Mouse (Mus musculus) G1E (cell line): ENCODE measurements around the gene Nlgn2. TPM values are rescaled to one million over a fixed set of nuclear protein-coding genes. Genes with fewer than 3 reads are reported as not detected.

Source experiments
- ATAC-seq: 2 replicates; pipeline ENCODE4 v1.8.0; 2016; ENCODE audit warnings: mild to moderate bottlenecking; ENCODE audit not compliant: insufficient number of reproducible peaks, poor library complexity, low FRiP score, severe bottlenecking; ENCODE audit errors: extremely low read depth
- DNase-seq: peaks from one replicate; pipeline ENCODE4 v3.0.0; 2012; ENCODE audit warnings: low spot score
- H3K27me3 ChIP-seq: 2 replicates; pipeline ENCODE4 v1.6.1; 2012; ENCODE audit warnings: mild to moderate bottlenecking, low read length, inconsistent platforms; ENCODE audit not compliant: insufficient read depth
- H3K36me3 ChIP-seq: replicated peaks from 2 replicates; pipeline ENCODE3; 2012; ENCODE audit warnings: mild to moderate bottlenecking, inconsistent platforms
- H3K4me1 ChIP-seq: 2 replicates; pipeline ENCODE4 v1.6.1; 2012; ENCODE audit warnings: low read depth, low read length, inconsistent platforms, mixed read lengths; ENCODE audit not compliant: insufficient read depth
- H3K4me3 ChIP-seq: 2 replicates; pipeline ENCODE4 v1.5.1; 2012; ENCODE audit warnings: low read depth, mild to moderate bottlenecking, inconsistent platforms, low read length, moderate library complexity, mixed read lengths
- H3K9me3 ChIP-seq: replicated peaks from 2 replicates; pipeline ENCODE4 v1.6.1; 2012; ENCODE audit warnings: inconsistent platforms
- CTCF ChIP-seq: IDR thresholded peaks from 2 replicates; pipeline ENCODE4 v1.5.1; 2012; ENCODE audit warnings: low read depth, low read length, inconsistent platforms, mixed read lengths
- GATA1 ChIP-seq: IDR thresholded peaks from 2 replicates; pipeline ENCODE4 v1.6.1; 2012; ENCODE audit warnings: borderline replicate concordance, low read length, inconsistent platforms, mixed read lengths
- GATA2 ChIP-seq: IDR thresholded peaks from 2 replicates; pipeline ENCODE4 v1.6.1; 2012; ENCODE audit warnings: low read depth, low read length, inconsistent platforms, borderline replicate concordance
- POLR2AphosphoS5 ChIP-seq: IDR thresholded peaks from 2 replicates; pipeline ENCODE4 v1.6.1; 2012; ENCODE audit warnings: low read depth, low read length, inconsistent platforms; ENCODE audit not compliant: insufficient replicate concordance
- TAL1 ChIP-seq: conservative IDR thresholded peaks from 2 replicates; pipeline ENCODE4 v1.6.1; 2012; ENCODE audit warnings: low read depth, low read length, inconsistent platforms, mixed read lengths
- polyA plus RNA-seq: library from polyadenylated mRNA; stranded (reverse); fragments of >175 nt; gene quantifications from 2 replicates; pipeline ENCODE4 v1.2.3, GENCODE M21; 2012
- total RNA-seq, 2 experiments: library from RNA; stranded (forward) in 1 of 2; stranded (reverse) in 1 of 2; fragments of 200-1000 nt in 1 of 2; fragments of >200 nt in 1 of 2; fragmentation: Nextera tagmentation in 1 of 2; gene quantifications; 2 replicates each; pipeline ENCODE4 v1.2.3; 2014 to 2017

Gene Nlgn2
- total and polyA plus RNA-seq, 3 experiments: 0.93 to 3.1 (median 3.0) TPM

- H3K9me3 ChIP-seq: no peaks in the 10 kb centered on the region
- peak; percentile 89 for ATAC-seq
- DNase-seq: peak; percentile 95
- peaks cover 73% of the 10 kb centered on the region for H3K4me1 ChIP-seq
- peak overlapping the region; percentile 67; the same call in 1 of the 2 replicates for H3K4me3 ChIP-seq
- no peak for TF ChIP-seq CTCF
- TF ChIP-seq GATA1: no peak
- peak; percentile 96 for TF ChIP-seq TAL1
- TF ChIP-seq GATA2: no peak
- TF ChIP-seq POLR2AphosphoS5: no peak
- H3K36me3 ChIP-seq: peaks cover 43% of the 10 kb centered on the region
- H3K27me3 ChIP-seq: peaks cover 18% of the 10 kb centered on the region
These were observed 16.4 kb upstream of the Nlgn2 start for GRCm38 (mm10) chr11:69853994-69854393.

GRCm38 (mm10) chr11:69850754-69851153 is 13.2 kb upstream of the Nlgn2 start:
- Histone ChIP-seq H3K36me3 (peaks cover 61% of the 10 kb centered on the region), H3K4me1 (peaks cover 89% of the 10 kb centered on the region), H3K27me3 (no peaks in the 10 kb centered on the region), H3K9me3 (no peaks in the 10 kb centered on the region), H3K4me3 (no peak overlapping the region)
- ATAC-seq (no peak), DNase-seq (no peak)
- no peak for TF ChIP-seq CTCF
- no peak for TF ChIP-seq GATA1
- no peak for TF ChIP-seq POLR2AphosphoS5
- no peak for TF ChIP-seq TAL1
- no peak for TF ChIP-seq GATA2

- ATAC-seq (no peak), DNase-seq (no peak)
- Histone ChIP-seq H3K4me3 (no peak overlapping the region), H3K27me3 (no peaks in the 10 kb centered on the region), H3K4me1 (peaks cover 88% of the 10 kb centered on the region), H3K9me3 (no peaks in the 10 kb centered on the region), H3K36me3 (peaks cover 61% of the 10 kb centered on the region)
- TF ChIP-seq GATA1: no peak
- TF ChIP-seq GATA2: no peak
- no peak for TF ChIP-seq CTCF
- TF ChIP-seq TAL1: no peak
- TF ChIP-seq POLR2AphosphoS5: no peak
These were observed 12.3 kb upstream of the Nlgn2 start for GRCm38 (mm10) chr11:69849884-69850283.

- DNase-seq (no peak), ATAC-seq (no peak)
- Histone ChIP-seq H3K36me3 (peaks cover 61% of the 10 kb centered on the region), H3K27me3 (no peaks in the 10 kb centered on the region), H3K4me3 (no peak overlapping the region), H3K9me3 (no peaks in the 10 kb centered on the region), H3K4me1 (peaks cover 80% of the 10 kb centered on the region)
- TF ChIP-seq CTCF (no peak), TAL1 (no peak), GATA1 (no peak), POLR2AphosphoS5 (no peak), GATA2 (no peak)
These were observed 11.5 kb upstream of the Nlgn2 start for GRCm38 (mm10) chr11:69849128-69849527.

GRCm38 (mm10) chr11:69848021-69848420 is 10.4 kb upstream of the Nlgn2 start:
- H3K4me3 ChIP-seq: peak overlapping the region; percentile 78; the same call in 1 of the 2 replicates
- TF ChIP-seq POLR2AphosphoS5 (no peak), TAL1 (no peak), GATA1 (no peak), CTCF (no peak), GATA2 (no peak)
- no peak for ATAC-seq

GRCm38 (mm10) chr11:69846738-69847688 is 9.4 kb upstream of the Nlgn2 start:
- H3K4me1 ChIP-seq: peaks cover 67% of the 10 kb centered on the region
- DNase-seq (peak; percentile 74), ATAC-seq (no peak)
- TF ChIP-seq POLR2AphosphoS5 (no peak), GATA2 (no peak), CTCF (no peak), GATA1 (no peak), TAL1 (no peak)
- H3K4me3 ChIP-seq: peak overlapping the region; percentile 78
- no peaks in the 10 kb centered on the region for H3K27me3 ChIP-seq
- peaks cover 48% of the 10 kb centered on the region for H3K36me3 ChIP-seq
- H3K9me3 ChIP-seq: no peaks in the 10 kb centered on the region

More at GRCm38 (mm10) chr11:69848021-69848420, 10.4 kb upstream of the Nlgn2 start:
- no peak for DNase-seq
- no peaks in the 10 kb centered on the region for H3K27me3 ChIP-seq
- H3K36me3 ChIP-seq: peaks cover 58% of the 10 kb centered on the region
- H3K9me3 ChIP-seq: no peaks in the 10 kb centered on the region
- H3K4me1 ChIP-seq: peaks cover 72% of the 10 kb centered on the region
